Mouse (Mus musculus) adrenal gland (tissue): Measurements from ENCODE around the gene Tcta.
"Not testable (repeated sequence)": the region's sequence is repeated elsewhere in the genome, so short reads cannot be mapped to it uniquely, and the experiment has no call there.

Experiments used
- intact Hi-C: fragments of 180-260 bp; cut with DNase I; formaldehyde crosslinking; loops from one replicate; pipeline ENCODE4 v1.15.1; 2025

Tcta gene

GRCm38 (mm10) chr9:108274476-108275330 lies 31.3 kb downstream of the Tcta start:
- intact Hi-C loops = no loop called here

- intact Hi-C loops = no loop called here
Measured at GRCm38 (mm10) chr9:108273485-108273884, 32.5 kb downstream of the Tcta start.

DNA sequence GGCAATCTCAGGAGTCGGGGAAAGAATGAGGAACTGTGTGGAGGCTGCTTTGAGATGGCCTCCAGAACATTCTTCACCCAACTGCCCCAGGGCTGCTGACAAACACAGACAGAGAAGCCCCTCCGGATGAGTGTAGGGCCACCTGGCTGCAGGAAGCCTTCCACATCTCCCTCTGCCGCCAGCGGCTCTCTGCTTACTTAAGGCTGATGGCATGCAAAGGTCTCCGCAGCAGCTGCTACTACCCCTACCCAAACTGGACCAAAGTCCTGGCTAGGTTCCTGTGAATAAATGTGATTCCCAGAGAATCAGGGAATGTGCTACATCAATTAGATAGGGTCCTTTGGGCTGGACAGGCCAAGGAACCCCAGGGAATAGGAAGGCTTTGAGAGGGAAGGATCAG lies 33.3 kb downstream of the Tcta start:
- intact Hi-C loops = no loop called here

DNA sequence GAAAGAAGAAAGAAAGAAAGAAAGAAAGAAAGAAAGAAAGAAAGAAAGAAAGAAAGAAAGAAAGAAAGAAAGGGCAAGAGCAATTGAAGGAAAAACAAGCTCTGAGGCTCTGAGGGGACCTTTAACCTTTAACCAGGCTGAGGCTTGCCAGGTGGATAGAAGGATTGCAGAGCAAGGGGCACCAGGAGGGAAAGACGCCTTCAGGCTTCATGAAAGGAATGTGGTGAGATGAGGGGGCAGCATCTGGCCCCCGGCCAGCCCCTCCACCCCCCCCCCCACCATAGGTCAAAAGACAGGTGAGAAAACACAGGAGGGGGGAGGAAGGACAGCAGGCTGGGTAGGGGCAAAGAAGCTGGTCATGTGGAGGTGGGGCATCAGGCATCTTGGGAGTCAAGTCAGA lies 34.0 kb downstream of the Tcta start:
- intact Hi-C loops = no loop called here

- intact Hi-C loops = not testable (repeated sequence)
Measured at GRCm38 (mm10) chr9:108268701-108269100, 37.3 kb downstream of the Tcta start.

DNA sequence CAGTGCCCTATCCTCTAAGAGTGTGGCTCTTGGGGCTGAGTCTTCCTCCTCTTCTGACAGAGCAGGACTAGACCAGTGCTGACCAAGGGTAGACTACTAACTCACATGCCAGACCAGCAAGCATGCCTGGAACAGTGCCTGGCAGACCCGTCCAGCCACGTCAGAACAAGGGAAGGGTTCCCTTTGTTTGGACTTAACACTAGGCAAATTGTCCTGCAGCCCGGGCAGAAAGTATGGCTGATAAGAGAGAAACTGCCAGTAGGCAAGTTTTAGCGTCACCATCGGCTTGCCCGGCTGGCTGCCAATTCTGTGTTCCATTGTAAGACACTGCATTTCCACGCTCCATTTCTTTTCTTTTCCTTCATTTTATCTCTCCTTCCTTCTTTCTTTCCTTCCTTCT lies 38.3 kb downstream of the Tcta start:
- intact Hi-C loops = no loop called here

DNA sequence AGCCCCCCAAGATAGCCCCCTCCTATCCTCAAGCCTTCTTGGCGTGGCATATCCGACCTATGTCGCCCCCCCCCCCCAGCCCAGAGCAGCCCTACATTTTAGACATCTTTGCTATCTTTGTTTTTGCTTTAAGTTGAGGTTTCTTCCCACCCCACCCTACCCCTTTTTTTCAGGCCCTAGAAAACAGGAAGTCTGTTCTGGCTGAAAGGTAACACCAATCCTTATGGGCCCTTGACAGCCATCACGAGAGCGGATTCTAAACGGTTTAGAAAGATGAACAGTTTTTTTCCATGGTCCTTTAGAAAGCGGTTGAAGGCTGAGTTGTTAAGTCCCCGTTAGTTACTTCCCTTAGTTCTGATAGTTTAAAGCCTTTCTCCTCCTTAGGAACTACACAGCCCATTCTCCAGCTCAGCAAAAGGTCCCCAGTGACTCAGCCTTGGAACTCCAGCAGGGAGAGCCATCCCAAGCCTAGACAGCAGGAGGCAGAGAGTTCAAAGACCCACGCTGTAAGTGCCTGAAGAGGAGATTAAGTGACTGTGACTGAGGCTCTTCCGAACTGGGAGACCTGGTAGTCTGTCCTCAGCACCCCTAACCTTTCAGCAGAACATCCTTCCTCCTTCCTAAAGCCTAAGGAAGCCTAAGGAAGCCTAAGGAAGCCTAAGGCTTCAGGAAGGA lies 39.6 kb downstream of the Tcta start:
- intact Hi-C loops = no loop called here

DNA sequence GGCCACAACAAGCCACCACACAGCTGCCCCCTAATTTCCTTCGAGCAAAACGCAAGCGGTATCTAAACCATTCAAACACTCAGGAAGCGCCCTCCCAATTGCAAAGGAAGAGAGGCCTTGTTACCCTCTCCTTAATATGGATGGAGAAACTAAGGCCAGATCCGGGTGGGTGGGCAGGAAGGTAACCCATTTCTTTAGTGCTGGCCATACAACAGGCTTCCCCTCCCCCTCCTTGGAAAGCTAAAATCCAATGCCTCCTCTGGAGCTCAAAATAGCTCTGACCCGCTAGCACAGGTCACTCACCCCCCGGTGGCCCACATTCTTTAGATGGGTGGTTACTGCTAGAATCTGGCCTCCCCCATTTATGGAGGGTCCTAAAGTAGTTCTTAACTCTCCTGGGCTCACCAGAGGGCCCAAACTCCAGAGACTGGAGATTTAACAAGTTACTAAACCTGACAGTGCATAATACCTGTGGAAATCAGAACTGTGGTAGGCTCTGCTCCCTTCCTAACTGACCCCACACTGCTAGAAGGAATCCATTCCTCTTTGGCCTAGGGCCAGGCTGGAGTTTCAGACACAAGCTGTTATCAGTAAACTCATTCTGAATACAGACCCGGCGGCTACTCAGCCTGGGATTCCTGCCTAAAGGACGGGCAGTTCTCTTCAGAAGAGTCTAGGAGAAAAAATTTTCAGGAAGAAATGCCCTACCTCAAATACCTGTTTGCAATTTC lies 41.6 kb downstream of the Tcta start:
- intact Hi-C loops = no loop called here

DNA sequence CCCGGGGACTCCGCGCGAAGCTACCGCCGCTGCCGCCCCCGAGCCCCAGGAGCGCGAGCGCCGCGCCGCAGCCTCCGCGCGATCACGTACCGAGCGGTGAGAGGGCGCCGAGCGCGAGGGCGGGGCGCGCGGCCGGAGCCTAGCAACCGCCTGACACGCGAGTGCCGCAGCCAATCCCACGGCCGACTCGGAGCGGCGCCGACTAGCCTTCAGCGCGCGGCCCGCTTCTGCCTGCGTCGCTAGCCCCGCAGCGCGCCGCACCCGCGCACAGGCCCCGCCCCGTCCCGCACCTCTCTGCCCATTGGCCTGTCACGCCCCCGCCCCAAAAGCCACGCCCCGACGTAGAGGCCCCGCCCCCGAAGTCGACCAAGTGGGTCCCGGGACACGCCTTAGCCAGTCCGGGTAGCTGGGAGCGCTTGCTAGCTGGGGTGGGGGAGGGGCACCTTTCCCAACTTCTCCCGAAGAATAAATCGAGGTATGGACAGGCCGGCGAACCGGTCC lies 42.2 kb downstream of the Tcta start, which contains the start of gene Dag1:
Gene Dag1 (minus strand): TSS at position 269 of the 501 bp plus-strand sequence.
- intact Hi-C loops = no loop called here

DNA sequence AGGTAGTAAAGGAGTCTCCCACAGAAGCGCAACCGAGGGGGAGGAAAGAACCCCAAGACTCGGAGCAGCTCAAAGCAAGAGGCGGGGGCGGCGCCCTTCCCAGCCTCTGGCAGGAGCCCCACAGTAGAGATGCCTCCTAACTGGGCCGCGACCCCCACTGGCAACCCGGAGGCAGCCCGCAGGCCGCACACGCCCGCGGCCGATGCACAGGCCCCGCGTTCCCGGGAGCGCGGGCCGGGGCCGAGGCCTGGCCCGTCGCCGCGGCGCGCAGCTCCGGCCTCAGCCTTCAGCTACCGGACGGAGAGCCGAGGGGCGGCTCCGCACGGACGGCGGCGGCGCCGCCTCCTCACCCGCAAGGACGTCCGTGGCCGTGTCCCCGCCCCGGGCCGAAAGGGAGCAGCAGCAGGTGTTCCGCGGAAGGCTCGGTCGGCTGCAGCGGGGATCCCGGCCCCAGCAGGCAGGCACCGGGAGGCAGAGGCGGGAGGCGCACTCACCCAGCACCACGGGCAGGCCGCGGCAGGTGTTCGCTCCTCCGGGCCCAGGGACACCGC lies 42.8 kb downstream of the Tcta start:
- intact Hi-C loops = no loop called here

- intact Hi-C loops = no loop called here
Measured at GRCm38 (mm10) chr9:108262494-108263049, 43.4 kb downstream of the Tcta start.

GRCm38 (mm10) chr9:108261865-108262264 lies 44.1 kb downstream of the Tcta start:
- intact Hi-C loops = no loop called here

GRCm38 (mm10) chr9:108260526-108260925 lies 45.4 kb downstream of the Tcta start:
- intact Hi-C loops = no loop called here
